Mouse (Mus musculus): ENCODE measurements around the gene Cib3.
A peak's percentile ranks its signal among the peaks of the same experiment; 100 is the strongest.

Gene Cib3

GRCm38 (mm10) chr8:72210222-72210621 lies 2.4 kb downstream of the Cib3 start:
- no peak for DNase-seq

- no peak for DNase-seq
Observed at GRCm38 (mm10) chr8:72208582-72208981, 4.1 kb downstream of the Cib3 start.

GRCm38 (mm10) chr8:72197997-72198396 lies 14.6 kb downstream of the Cib3 start:
- DNase-seq: no peak

- no peak for DNase-seq
Observed at GRCm38 (mm10) chr8:72192065-72192464, 20.6 kb downstream of the Cib3 start.

GRCm38 (mm10) chr8:72190215-72190539 lies 22.5 kb downstream of the Cib3 start:
- no peak for DNase-seq

- DNase-seq: no peak
Observed at GRCm38 (mm10) chr8:72189417-72190214, 23.0 kb downstream of the Cib3 start, which contains the start of gene Hsh2d. TSS of gene Hsh2d (plus strand) at chr8:72189638.

GRCm38 (mm10) chr8:72187793-72188331 lies 24.8 kb downstream of the Cib3 start:
- DNase-seq: no peak

GRCm38 (mm10) chr8:72183554-72184202 lies 29.0 kb downstream of the Cib3 start:
- peak; percentile 62 for DNase-seq

GRCm38 (mm10) chr8:72177346-72177925 lies 35.2 kb downstream of the Cib3 start:
- peak; percentile 55 for DNase-seq

GRCm38 (mm10) chr8:72169681-72170249 lies 42.9 kb downstream of the Cib3 start:
- no peak for DNase-seq

- DNase-seq: no peak
Observed at GRCm38 (mm10) chr8:72169098-72169668, 43.5 kb downstream of the Cib3 start.

GRCm38 (mm10) chr8:72162821-72163220 lies 49.8 kb downstream of the Cib3 start:
- DNase-seq: no peak

- DNase-seq: peak; percentile 100
Observed at GRCm38 (mm10) chr8:72160707-72161697, 51.6 kb downstream of the Cib3 start, which contains the start of gene Rab8a. TSS of gene Rab8a (plus strand) at chr8:72161200.

GRCm38 (mm10) chr8:72160007-72160406 lies 52.6 kb downstream of the Cib3 start:
- no peak for DNase-seq

GRCm38 (mm10) chr8:72158726-72159125 lies 53.9 kb downstream of the Cib3 start:
- no peak for DNase-seq

- DNase-seq: no peak
Observed at GRCm38 (mm10) chr8:72158096-72158495, 54.5 kb downstream of the Cib3 start.

Measured in layer of hippocampus, adult 9-11 months (tissue).